Mouse (Mus musculus) stomach, embryonic 15.5 days (tissue): ENCODE measurements around the gene Ociad1. TPM values are rescaled to one million over a fixed set of nuclear protein-coding genes. Genes with fewer than 3 reads are reported as not detected.

Experiments used
- ATAC-seq: fragments of 200-750 bp; cut with Nextera tagmentation; 2 replicates; pipeline ENCODE4 v1.8.0; 2017; ENCODE audit warnings: low read depth, moderate number of reproducible peaks, moderate TSS enrichment; ENCODE audit not compliant: insufficient read depth, low FRiP score
- H3K27ac ChIP-seq: fragments of 300-500 bp; sonication (generic); 2 replicates; pipeline ENCODE4 v1.5.1; 2015; ENCODE audit warnings: mild to moderate bottlenecking, inconsistent platforms
- H3K27me3 ChIP-seq: fragments of 300-500 bp; sonication (generic); replicated peaks from 2 replicates; pipeline ENCODE4 v1.6.1; 2015; ENCODE audit warnings: inconsistent platforms
- H3K36me3 ChIP-seq: fragments of 300-500 bp; sonication (generic); 2 replicates; pipeline ENCODE4 v1.6.1; 2015; ENCODE audit warnings: inconsistent platforms
- H3K4me1 ChIP-seq: fragments of 300-500 bp; sonication (generic); 2 replicates; pipeline ENCODE4 v1.6.1; 2015; ENCODE audit warnings: inconsistent platforms
- H3K4me2 ChIP-seq: fragments of 300-500 bp; sonication (generic); 2 replicates; pipeline ENCODE4 v1.6.1; 2015; ENCODE audit warnings: mild to moderate bottlenecking, inconsistent platforms
- H3K4me3 ChIP-seq: fragments of 300-500 bp; sonication (generic); replicated peaks from 2 replicates; pipeline ENCODE4 v1.5.1; 2015; ENCODE audit warnings: inconsistent platforms
- H3K9ac ChIP-seq: fragments of 300-500 bp; sonication (generic); 2 replicates; pipeline ENCODE4 v1.6.1; 2015; ENCODE audit warnings: inconsistent platforms
- H3K9me3 ChIP-seq: fragments of 300-500 bp; sonication (generic); 2 replicates; pipeline ENCODE4 v1.6.1; 2016; ENCODE audit warnings: inconsistent platforms
- WGBS: fragments of 180-500 bp; shearing (Covaris S2); methylation state at CpG from one replicate; pipeline ENCODE4 v1.1.7; 2015; 5-methylcytosine and 5-hydroxymethylcytosine counted together
- polyA plus RNA-seq: library from polyadenylated mRNA; unstranded; fragments of >200 nt; fragmentation: Nextera tagmentation; extraction: Ambion mirVana; gene quantifications from 2 replicates; pipeline ENCODE4 v1.2.1, GENCODE M21; 2015

Gene Ociad1
- polyA plus RNA-seq, 1 experiment from 2014 or later = 252 TPM

- Histone ChIP-seq H3K4me3 (no peak overlapping the region), H3K9me3 (no peaks in the 10 kb centered on the region), H3K4me1 (0 out of 2 replicates have a peak, but pooled peaks cover 6% of the 10 kb centered on the region), H3K27me3 (no peaks in the 10 kb centered on the region), H3K27ac (no peak overlapping the region), H3K36me3 (no peaks in the 10 kb centered on the region), H3K4me2 (no peak overlapping the region), H3K9ac (no peak overlapping the region)
- ATAC-seq = no peak
- 78% methylated on average over 5 of the region's 5 CpGs for WGBS
Observed at GRCm38 (mm10) chr5:73362791-73363190, 70.2 kb downstream of the Ociad1 start.

Other genes starting within 250 kb of the Ociad1 start
- 33.4 TPM in 2 replicates for gene Fryl, start 36.2 kb upstream of the Ociad1 start, polyA plus RNA-seq
- 86.6 and 96.5 TPM in 2 replicates for gene Ociad2, start 48.2 kb downstream of the Ociad1 start, polyA plus RNA-seq
- 1.1 and 1.9 TPM in 2 replicates for gene Cwh43, start 113.3 kb downstream of the Ociad1 start, polyA plus RNA-seq
- 19.1 and 21.6 TPM in 2 replicates for gene Dcun1d4, start 188.2 kb downstream of the Ociad1 start, polyA plus RNA-seq